Mouse (Mus musculus): ENCODE data around the gene Ephb3. TPM values are rescaled to one million over a fixed set of nuclear protein-coding genes. Genes with fewer than 3 reads are reported as not detected.
A peak's percentile ranks its signal among the peaks of the same experiment; 100 is the strongest.

Gene Ephb3
- polyA plus RNA-seq, 1 experiment from 2014 or later = 53.3 TPM

GRCm38 (mm10) chr16:21271773-21272247 is 67.3 kb downstream of the Ephb3 start:
- peak; percentile 39; the same call in 1 of the 2 replicates for ATAC-seq (ENCODE audit: insufficient number of reproducible peaks, low FRiP score, low TSS enrichment, low read depth)
- no peak overlapping the region for H3K9ac ChIP-seq
- H3K4me2 ChIP-seq (replicated peaks) = no peak overlapping the region
- no peaks in the 10 kb centered on the region for H3K36me3 ChIP-seq
- H3K27ac ChIP-seq (replicated peaks) = 0 out of 2 replicates have a peak overlapping the region, but pooled peaks have one; percentile 24
- WGBS = 47% methylated on average over 6 of the region's 6 CpGs
- H3K4me3 ChIP-seq (replicated peaks) = no peak overlapping the region
- peaks cover 39% of the 10 kb centered on the region for H3K4me1 ChIP-seq
- H3K9me3 ChIP-seq (replicated peaks) = no peaks in the 10 kb centered on the region
- no peaks in the 10 kb centered on the region for H3K27me3 ChIP-seq

- 0 out of 2 replicates have a peak overlapping the region, but pooled peaks have one; percentile 68 for H3K27ac ChIP-seq (replicated peaks)
- no peak overlapping the region for H3K4me3 ChIP-seq (replicated peaks)
- H3K4me2 ChIP-seq (replicated peaks) = no peak overlapping the region
- H3K9me3 ChIP-seq (replicated peaks) = no peaks in the 10 kb centered on the region
- H3K4me1 ChIP-seq = peaks cover 39% of the 10 kb centered on the region
- H3K9ac ChIP-seq = no peak overlapping the region
- ATAC-seq (ENCODE audit: insufficient number of reproducible peaks, low FRiP score, low TSS enrichment, low read depth) = no peak
- H3K27me3 ChIP-seq = no peaks in the 10 kb centered on the region
- 49% methylated on average over 4 of the region's 4 CpGs for WGBS
- H3K36me3 ChIP-seq = no peaks in the 10 kb centered on the region
These were observed 68.2 kb downstream of the Ephb3 start for GRCm38 (mm10) chr16:21272748-21273147.

Small RNAs within 50 kb of the gene (microRNA-seq; reads per million reads assigned to microRNA genes)
- gene Mir7680 (ENCODE audit: borderline number of aligned reads) = not detected

Other genes with a start within 250 kb of the Ephb3 start
- 11.1 and 11.2 TPM in 2 replicates for gene Teddm3, start 50.8 kb upstream of the Ephb3 start, polyA plus RNA-seq (2015; fragmentation: Nextera tagmentation; extraction: Ambion mirVana)
- gene Vps8, start 218.4 kb downstream of the Ephb3 start, polyA plus RNA-seq (2015; fragmentation: Nextera tagmentation; extraction: Ambion mirVana) = 15.7 and 16.9 TPM in 2 replicates

All from embryonic facial prominence, embryonic 15.5 days (tissue).